Mouse (Mus musculus) B cell, adult (primary cell): ENCODE data around the gene Capza1. TPM values are rescaled to one million over a fixed set of nuclear protein-coding genes. Genes with fewer than 3 reads are reported as not detected.

Experiments
- total RNA-seq: library from RNA; stranded (reverse); gene quantifications from 4 replicates; pipeline ENCODE4 v1.2.4, GENCODE M21; 2023; ENCODE audit not compliant: inconsistent age

The Capza1 gene
- total RNA-seq, result 126 to 172 TPM (median 163 TPM) in 4 replicates

DNA sequence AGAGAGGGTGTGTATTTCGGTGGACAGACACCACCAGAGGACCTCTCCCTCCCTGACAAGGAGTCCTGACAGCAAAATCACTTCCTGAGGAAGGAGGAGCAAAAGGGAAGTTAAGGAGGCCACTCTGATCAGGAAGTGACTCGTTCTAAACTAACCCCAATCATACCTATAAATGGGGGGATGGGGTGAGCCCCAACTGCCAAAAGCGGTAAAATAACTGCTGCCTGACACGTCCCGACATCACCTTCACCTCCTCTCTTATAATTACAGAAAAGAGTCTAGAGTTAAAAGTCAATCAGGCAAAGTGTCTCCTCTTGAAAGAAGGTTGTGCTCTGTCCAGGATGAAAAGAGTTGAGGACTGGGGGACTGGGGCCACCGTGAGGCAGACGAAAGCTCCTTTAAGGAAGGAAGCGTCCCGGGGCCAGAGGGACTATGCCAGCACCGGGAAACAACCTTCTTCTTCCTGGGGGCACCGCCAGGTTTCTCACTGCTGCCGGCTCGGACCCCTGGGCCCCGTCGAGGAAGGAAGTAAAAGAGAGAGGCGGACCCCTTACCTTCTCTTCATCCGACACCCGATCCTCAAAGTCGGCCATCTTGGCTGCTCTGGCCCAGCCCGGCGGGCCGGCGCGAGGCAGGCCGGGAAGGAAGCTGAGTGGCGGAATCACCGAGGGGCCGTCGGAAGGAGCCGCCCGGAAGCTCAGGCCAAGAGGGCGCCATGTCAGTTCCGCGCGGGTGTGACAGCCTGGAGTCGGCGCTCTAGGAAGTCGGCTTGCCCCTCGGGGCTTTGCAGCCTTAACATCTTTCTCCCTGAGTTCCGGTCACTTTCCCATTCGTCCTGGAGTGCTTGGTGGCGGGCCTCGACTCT is at the start of gene Capza1, which contains the start of gene St7l:
Gene Capza1 (minus strand): TSS at position 720 of the 865 bp plus-strand sequence.
Gene St7l (plus strand): TSS at position 220 of the 865 bp plus-strand sequence.

DNA sequence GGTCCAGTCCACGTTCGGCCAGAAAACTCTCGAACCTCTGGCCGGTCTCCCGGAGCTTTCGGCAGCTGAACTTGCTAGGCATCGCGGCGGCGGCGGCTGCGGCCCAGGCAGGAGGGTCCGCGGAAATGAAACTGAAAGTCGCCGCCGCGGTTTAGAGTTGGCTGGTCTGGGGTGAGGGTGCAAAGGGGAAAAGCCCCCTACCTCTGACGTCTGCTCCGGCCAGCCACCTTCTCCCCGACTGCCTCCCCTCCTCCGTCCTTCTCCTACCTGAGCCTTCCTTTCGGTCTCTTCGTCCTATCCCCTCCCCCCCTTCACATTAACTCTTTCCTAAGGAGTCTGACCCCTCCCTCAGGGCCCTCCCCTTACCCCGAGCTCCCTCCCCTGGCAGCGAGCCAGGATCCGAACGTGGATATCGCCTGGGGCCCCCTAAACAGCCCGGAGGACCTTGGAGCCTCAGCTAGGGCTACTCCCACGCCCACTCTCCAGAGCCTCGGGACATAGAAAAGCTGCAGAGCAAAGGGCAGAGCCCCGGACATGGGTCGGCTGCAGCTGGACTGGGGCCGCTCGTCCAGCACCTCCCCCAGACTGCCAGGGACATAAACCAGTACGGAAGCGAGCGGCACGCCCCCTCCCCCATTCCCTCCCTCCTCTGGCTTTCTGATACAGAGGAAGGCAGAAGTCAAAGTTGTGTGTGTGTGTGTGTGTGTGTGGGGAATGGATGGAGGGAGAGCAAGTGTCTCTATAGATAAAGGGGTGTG is 46.1 kb downstream of the Capza1 start, which contains the start of gene Mov10:
Gene Mov10 (minus strand): TSS at position 573 of the 758 bp plus-strand sequence.

DNA sequence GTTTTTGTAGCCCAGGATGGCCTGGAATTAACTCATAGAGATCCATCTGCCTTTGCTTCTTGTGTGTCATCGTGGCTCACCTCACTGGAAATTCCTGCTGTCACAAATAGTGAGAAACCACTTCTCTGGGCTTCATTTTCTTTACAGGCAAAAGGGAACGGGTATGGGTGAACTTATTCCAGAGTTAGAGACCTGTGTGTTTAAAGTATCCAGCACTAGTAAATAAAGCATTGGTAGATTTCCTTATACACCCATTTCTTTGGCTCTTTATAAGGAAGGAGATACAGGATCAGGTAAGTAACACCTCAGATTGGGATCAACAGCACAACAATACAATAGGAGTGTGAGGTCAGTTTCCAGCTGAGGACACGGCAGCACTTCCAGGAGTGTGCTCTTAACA is 76.2 kb downstream of the Capza1 start, which contains the start of gene Rhoc:
Gene Rhoc (plus strand): TSS at position 301 of the 400 bp plus-strand sequence.

DNA sequence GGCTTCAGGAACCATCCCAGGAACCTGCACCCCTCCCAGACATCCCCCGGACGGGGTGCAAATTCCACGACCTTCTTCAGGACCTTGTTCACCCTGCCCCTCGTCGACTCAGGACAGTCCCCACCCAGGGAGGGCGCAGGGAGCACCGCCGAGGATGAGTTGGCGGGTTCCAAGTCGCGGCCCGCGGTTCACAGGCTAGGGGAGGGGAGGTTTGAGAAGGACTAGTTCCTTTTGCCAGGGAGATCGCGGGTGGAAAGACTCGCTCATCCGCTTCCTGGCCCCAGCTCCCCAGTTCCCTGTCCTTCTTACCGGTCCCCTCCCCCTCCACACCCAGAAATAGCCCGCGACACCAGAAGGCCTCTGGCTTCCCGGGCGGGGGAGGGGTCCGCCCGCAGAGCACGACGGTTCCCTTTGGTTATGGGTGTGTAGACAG is 82.8 kb downstream of the Capza1 start, which contains the start of gene Fam19a3:
Gene Fam19a3 (minus strand): TSS at position 370 of the 433 bp plus-strand sequence.

DNA sequence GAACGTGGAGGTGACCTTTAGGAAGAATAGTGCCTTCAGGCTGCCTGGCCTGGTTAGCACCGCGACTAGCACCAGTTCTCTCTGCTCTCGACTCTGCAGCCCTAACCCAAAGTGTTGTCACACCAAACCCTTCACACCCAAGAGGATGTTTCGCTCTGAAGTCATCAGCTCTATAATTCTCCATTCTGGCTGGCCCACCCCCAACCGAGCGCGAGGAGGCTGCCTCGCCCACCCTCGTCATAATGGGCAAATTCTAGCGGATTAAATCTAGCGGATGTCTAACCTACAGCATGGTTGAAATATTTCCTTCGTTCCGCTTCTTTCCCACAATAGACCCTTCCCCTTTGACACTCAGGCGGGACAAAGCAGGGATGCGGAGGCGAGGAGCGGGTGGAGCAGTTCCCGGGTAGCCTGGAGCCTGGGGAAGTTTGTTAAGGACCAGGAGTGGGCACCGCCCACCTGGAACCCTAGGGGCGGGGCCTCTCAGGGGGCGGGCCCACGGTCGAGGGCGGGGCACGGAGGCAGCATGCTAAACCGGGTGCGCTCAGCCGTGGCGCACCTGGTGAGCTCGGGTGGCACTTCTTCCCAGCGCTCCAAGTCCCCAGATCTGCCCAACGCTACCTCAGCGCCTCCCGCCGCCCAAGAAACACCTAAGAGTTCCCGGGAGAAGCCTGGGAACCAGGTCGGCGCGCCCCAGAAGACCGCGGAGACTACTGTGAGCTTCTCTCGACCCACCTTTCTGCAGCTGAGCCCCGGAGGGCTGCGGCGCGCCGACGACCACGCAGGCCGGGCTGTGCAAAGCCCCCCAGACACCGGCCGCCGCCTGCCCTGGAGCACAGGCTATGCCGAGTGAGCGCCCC is 83.5 kb downstream of the Capza1 start, which contains the start of gene Ppm1j:
Gene Ppm1j (plus strand): TSS at position 496 of the 860 bp plus-strand sequence.

Other genes starting within 250 kb of the Capza1 start
- 17.6 to 22.0 TPM (median 19.0 TPM) in 4 replicates for gene Slc16a1, start 225.8 kb downstream of the Capza1 start, total RNA-seq
- gene Ppm1j, start 83.4 kb downstream of the Capza1 start, total RNA-seq, result 0.29 to 0.39 TPM in 2 of 4 replicates, not detected in the others
- gene Fam19a3, start 82.7 kb downstream of the Capza1 start, total RNA-seq, result not detected in 4 replicates
- gene Rhoc, start 76.1 kb downstream of the Capza1 start, total RNA-seq, result 0.81 to 2.8 TPM (median 0.86 TPM) in 3 of 4 replicates, not detected in the other
- gene Mov10, start 45.9 kb downstream of the Capza1 start, total RNA-seq, result 22.7 to 31.9 TPM (median 27.0 TPM) in 4 replicates
- gene St7l, start 500 bp downstream of the Capza1 start, total RNA-seq, result 18.8 to 21.5 TPM (median 20.2 TPM) in 4 replicates
- 0.22 TPM in 1 of 4 replicates, not detected in the others for gene Wnt2b, start 97.4 kb upstream of the Capza1 start, total RNA-seq
- 0.26 to 0.58 TPM (median 0.33 TPM) in 3 of 4 replicates, not detected in the other for gene Cttnbp2nl, start 188.6 kb upstream of the Capza1 start, total RNA-seq
- not detected in 4 replicates for gene 4930564D02Rik, start 202.3 kb upstream of the Capza1 start, total RNA-seq